Mouse (Mus musculus) kidney, embryonic 15.5 days (tissue): ENCODE data around the gene Ctc1. TPM values are rescaled to one million over a fixed set of nuclear protein-coding genes. Genes with fewer than 3 reads are reported as not detected.
A peak's percentile ranks its signal among the peaks of the same experiment; 100 is the strongest.
"Not testable (repeated sequence)": the region's sequence is repeated elsewhere in the genome, so short reads cannot be mapped to it uniquely, and the experiment has no call there.

Source experiments
- ATAC-seq: fragments of 200-750 bp; cut with Nextera tagmentation; replicated peaks from 2 replicates; pipeline ENCODE4 v1.8.0; 2017; ENCODE audit warnings: moderate TSS enrichment; ENCODE audit not compliant: low FRiP score
- H3K27ac ChIP-seq: fragments of 300-500 bp; sonication (generic); 2 replicates; pipeline ENCODE4 v1.5.1; 2015; ENCODE audit warnings: mild to moderate bottlenecking, inconsistent platforms
- H3K27me3 ChIP-seq: fragments of 300-500 bp; sonication (generic); 2 replicates; pipeline ENCODE4 v1.6.1; 2015; ENCODE audit warnings: inconsistent platforms
- H3K36me3 ChIP-seq: fragments of 300-500 bp; sonication (generic); 2 replicates; pipeline ENCODE4 v1.6.1; 2015; ENCODE audit warnings: inconsistent platforms
- H3K4me1 ChIP-seq: fragments of 300-500 bp; sonication (generic); 2 replicates; pipeline ENCODE4 v1.6.1; 2015; ENCODE audit warnings: inconsistent platforms
- H3K4me2 ChIP-seq: fragments of 300-500 bp; sonication (generic); 2 replicates; pipeline ENCODE4 v1.6.1; 2015; ENCODE audit warnings: moderate library complexity, mild to moderate bottlenecking, inconsistent platforms
- H3K4me3 ChIP-seq: fragments of 300-500 bp; sonication (generic); replicated peaks from 2 replicates; pipeline ENCODE4 v1.5.1; 2015; ENCODE audit warnings: mild to moderate bottlenecking, inconsistent platforms
- H3K9ac ChIP-seq: fragments of 300-500 bp; sonication (generic); 2 replicates; pipeline ENCODE4 v1.6.1; 2015; ENCODE audit warnings: mild to moderate bottlenecking, inconsistent platforms
- H3K9me3 ChIP-seq: fragments of 300-500 bp; sonication (generic); replicated peaks from 2 replicates; pipeline ENCODE4 v1.6.1; 2016; ENCODE audit warnings: inconsistent platforms
- WGBS: fragments of 180-500 bp; shearing (Covaris S2); methylation state at CpG from one replicate; pipeline ENCODE4 v1.1.7; 2015; ENCODE audit warnings: mixed read lengths; 5-methylcytosine and 5-hydroxymethylcytosine counted together
- polyA plus RNA-seq: library from polyadenylated mRNA; unstranded; fragments of >200 nt; fragmentation: Nextera tagmentation; extraction: Ambion mirVana; gene quantifications from 2 replicates; pipeline ENCODE4 v1.2.1, GENCODE M21; 2015

Gene Ctc1
- 50.6 and 72.7 TPM in 2 replicates for polyA plus RNA-seq

GRCm38 (mm10) chr11:69015644-69016441 is at the start of gene Ctc1:
TSS of gene Ctc1 (plus strand) at chr11:69015911.
- Histone ChIP-seq H3K27me3 (no peaks in the 10 kb centered on the region), H3K27ac (peak within 1 kb of the TSS; percentile 96), H3K4me2 (peak within 1 kb of the TSS; percentile 75), H3K4me3 (peak within 1 kb of the TSS; percentile 57), H3K9me3 (no peaks in the 10 kb centered on the region), H3K9ac (peak within 1 kb of the TSS; percentile 79), H3K4me1 (peaks cover 23% of the 10 kb centered on the region), H3K36me3 (peaks cover 5% of the 10 kb centered on the region)
- ATAC-seq: peak; percentile 96
- WGBS: 2% methylated on average over 38 of the region's 38 CpGs

GRCm38 (mm10) chr11:68966554-68966953 is 49.2 kb upstream of the Ctc1 start:
- Histone ChIP-seq H3K4me2 (peak overlapping the region; percentile 91; the same call in 1 of the 2 replicates), H3K4me1 (peaks cover 33% of the 10 kb centered on the region), H3K27ac (no peak overlapping the region), H3K9ac (no peak overlapping the region), H3K9me3 (no peaks in the 10 kb centered on the region), H3K27me3 (0 out of 2 replicates have a peak, but pooled peaks cover 2% of the 10 kb centered on the region), H3K36me3 (no peaks in the 10 kb centered on the region), H3K4me3 (no peak overlapping the region)
- ATAC-seq: no peak
- 26% methylated on average over 1 of the region's 1 CpGs for WGBS

GRCm38 (mm10) chr11:68967337-68968282 is 48.1 kb upstream of the Ctc1 start, which contains the start of gene Slc25a35:
TSS of gene Slc25a35 (plus strand) at chr11:68968131.
- peak; percentile 98 for ATAC-seq
- H3K4me3 ChIP-seq: peak within 1 kb of the TSS; percentile 64
- H3K27ac ChIP-seq: peak within 1 kb of the TSS; percentile 7
- H3K27me3 ChIP-seq: 0 out of 2 replicates have a peak, but pooled peaks cover 2% of the 10 kb centered on the region
- H3K9me3 ChIP-seq: no peaks in the 10 kb centered on the region
- peaks cover 34% of the 10 kb centered on the region for H3K4me1 ChIP-seq
- under 1% methylated on average over 50 of the region's 50 CpGs for whole genome bisulfite sequencing
- peak within 1 kb of the TSS; percentile 44 for H3K9ac ChIP-seq
- no peaks in the 10 kb centered on the region for H3K36me3 ChIP-seq
- peak within 1 kb of the TSS; percentile 91 for H3K4me2 ChIP-seq

GRCm38 (mm10) chr11:68968752-68969151 is 47.0 kb upstream of the Ctc1 start:
- Histone ChIP-seq H3K27me3 (0 out of 2 replicates have a peak, but pooled peaks cover 2% of the 10 kb centered on the region), H3K4me3 (0 out of 2 replicates have a peak overlapping the region, but pooled peaks have one; percentile 64)
- ATAC-seq: no peak

GRCm38 (mm10) chr11:68970232-68970631 is 45.5 kb upstream of the Ctc1 start:
- Histone ChIP-seq H3K27me3 (0 out of 2 replicates have a peak, but pooled peaks cover 2% of the 10 kb centered on the region), H3K9ac (no peak overlapping the region), H3K9me3 (no peaks in the 10 kb centered on the region), H3K36me3 (no peaks in the 10 kb centered on the region), H3K4me1 (peaks cover 45% of the 10 kb centered on the region), H3K27ac (no peak overlapping the region), H3K4me2 (no peak overlapping the region), H3K4me3 (no peak overlapping the region)
- no peak for ATAC-seq
- 73% methylated on average over 4 of the region's 4 CpGs for WGBS

More at GRCm38 (mm10) chr11:68968752-68969151, 47.0 kb upstream of the Ctc1 start:
- no peaks in the 10 kb centered on the region for H3K36me3 ChIP-seq
- H3K4me2 ChIP-seq: peak overlapping the region; percentile 91
- no peak overlapping the region for H3K27ac ChIP-seq
- WGBS: 81% methylated on average over 11 of the region's 11 CpGs
- H3K4me1 ChIP-seq: peaks cover 39% of the 10 kb centered on the region
- no peak overlapping the region for H3K9ac ChIP-seq
- no peaks in the 10 kb centered on the region for H3K9me3 ChIP-seq

- H3K36me3 ChIP-seq, H3K9me3 ChIP-seq, H3K27me3 ChIP-seq: not testable (repeated sequence)
- peak overlapping the region; percentile 39 for H3K9ac ChIP-seq
- H3K4me1 ChIP-seq: peaks cover 31% of the 10 kb centered on the region
- H3K27ac ChIP-seq: peak overlapping the region; percentile 41; the same call in 1 of the 2 replicates
- peak overlapping the region; percentile 78 for H3K4me2 ChIP-seq
- WGBS: under 1% methylated on average over 38 of the region's 38 CpGs
- peak; percentile 93 for ATAC-seq
- peak overlapping the region; percentile 53 for H3K4me3 ChIP-seq
Measured at GRCm38 (mm10) chr11:68973250-68974058, 42.3 kb upstream of the Ctc1 start.

- no peak for ATAC-seq
- Histone ChIP-seq H3K4me2 (peak overlapping the region; percentile 78), H3K4me3 (peak overlapping the region; percentile 53), H3K9me3 (no peaks in the 10 kb centered on the region), H3K36me3 (no peaks in the 10 kb centered on the region), H3K4me1 (peaks cover 25% of the 10 kb centered on the region), H3K27me3 (no peaks in the 10 kb centered on the region), H3K9ac (peak overlapping the region; percentile 24; the same call in 1 of the 2 replicates), H3K27ac (no peak overlapping the region)
- WGBS: 32% methylated on average over 6 of the region's 6 CpGs
Measured at GRCm38 (mm10) chr11:68974059-68974450, 41.7 kb upstream of the Ctc1 start.

- ATAC-seq: no peak
- Histone ChIP-seq H3K4me2 (peak within 1 kb of the TSS; percentile 78), H3K9ac (peak within 1 kb of the TSS; percentile 24; the same call in 1 of the 2 replicates), H3K36me3 (no peaks in the 10 kb centered on the region), H3K27ac (no peak within 1 kb of the TSS), H3K4me1 (peaks cover 25% of the 10 kb centered on the region), H3K4me3 (peak within 1 kb of the TSS; percentile 53), H3K27me3 (no peaks in the 10 kb centered on the region), H3K9me3 (no peaks in the 10 kb centered on the region)
- 84% methylated on average over 7 of the region's 7 CpGs for WGBS
Measured at GRCm38 (mm10) chr11:68975085-68975484, 40.6 kb upstream of the Ctc1 start, which contains the start of gene Rangrf. TSS of gene Rangrf (minus strand) at chr11:68975185.

- no peak overlapping the region for H3K4me2 ChIP-seq
- ATAC-seq: no peak
- no peaks in the 10 kb centered on the region for H3K9me3 ChIP-seq
- H3K27ac ChIP-seq: no peak overlapping the region
- no peak overlapping the region for H3K4me3 ChIP-seq
- H3K27me3 ChIP-seq: no peaks in the 10 kb centered on the region
- H3K36me3 ChIP-seq: no peaks in the 10 kb centered on the region
- H3K4me1 ChIP-seq: peaks cover 21% of the 10 kb centered on the region
- 91% methylated on average over 1 of the region's 1 CpGs for WGBS
- no peak overlapping the region for H3K9ac ChIP-seq
Measured at GRCm38 (mm10) chr11:68975601-68976000, 40.1 kb upstream of the Ctc1 start.

- no peaks in the 10 kb centered on the region for H3K4me1 ChIP-seq
- H3K9ac ChIP-seq: no peak overlapping the region
- no peak overlapping the region for H3K4me3 ChIP-seq
- ATAC-seq: no peak
- H3K4me2 ChIP-seq: no peak overlapping the region
- H3K36me3 ChIP-seq: no peaks in the 10 kb centered on the region
- H3K27ac ChIP-seq: no peak overlapping the region
- no peaks in the 10 kb centered on the region for H3K27me3 ChIP-seq
- no peaks in the 10 kb centered on the region for H3K9me3 ChIP-seq
- WGBS: 58% methylated on average over 5 of the region's 5 CpGs
Measured at GRCm38 (mm10) chr11:68979320-68979733, 36.4 kb upstream of the Ctc1 start.

GRCm38 (mm10) chr11:68980919-68981318 is 34.8 kb upstream of the Ctc1 start:
- no peaks in the 10 kb centered on the region for H3K4me1 ChIP-seq
- H3K27ac ChIP-seq: no peak overlapping the region
- no peaks in the 10 kb centered on the region for H3K9me3 ChIP-seq
- no peaks in the 10 kb centered on the region for H3K27me3 ChIP-seq
- H3K4me3 ChIP-seq: no peak overlapping the region
- H3K9ac ChIP-seq: no peak overlapping the region
- WGBS: 79% methylated on average over 3 of the region's 3 CpGs
- no peak for ATAC-seq
- peaks cover 2% of the 10 kb centered on the region; the same call in 1 of the 2 replicates for H3K36me3 ChIP-seq
- H3K4me2 ChIP-seq: no peak overlapping the region
